Mouse (Mus musculus) erythroid progenitor cell, adult 5-6 weeks (primary cell): ENCODE measurements around the gene Oasl2. TPM values are rescaled to one million over a fixed set of nuclear protein-coding genes. Genes with fewer than 3 reads are reported as not detected.

Experiments used
- ATAC-seq: replicated peaks from 2 replicates; pipeline ENCODE4 v1.8.0; 2016; ENCODE audit warnings: moderate number of reproducible peaks, mild to moderate bottlenecking, moderate TSS enrichment, inconsistent platforms; ENCODE audit not compliant: poor library complexity, low FRiP score, severe bottlenecking
- total RNA-seq, 2 experiments: library from RNA; stranded (forward) in 1 of 2; stranded (reverse) in 1 of 2; fragments of 150-400 nt in 1 of 2; fragments of 186-747, 209-891 nt in 1 of 2; gene quantifications; 2 replicates each; pipeline versions ENCODE4 v1.2.3 to v1.2.4; 2015 to 2017; ENCODE audit warnings: low replicate concordance in 2 of 2

Gene Oasl2
- total RNA-seq, 2 experiments from 2014 or later = 4.5 to 14.7 TPM

- no peak for ATAC-seq
These were observed 53.1 kb downstream of the Oasl2 start for GRCm38 (mm10) chr5:114949812-114950211.

GRCm38 (mm10) chr5:114950669-114951068 lies 53.9 kb downstream of the Oasl2 start:
- no peak for ATAC-seq

GRCm38 (mm10) chr5:114951279-114951880 lies 54.6 kb downstream of the Oasl2 start:
- ATAC-seq = no peak

- no peak for ATAC-seq
These were observed 56.6 kb downstream of the Oasl2 start for GRCm38 (mm10) chr5:114953326-114953725.

GRCm38 (mm10) chr5:114958069-114958468 lies 61.3 kb downstream of the Oasl2 start:
- ATAC-seq = no peak

Other genes starting within 250 kb of the Oasl2 start
- gene Trpv4, start 238.5 kb upstream of the Oasl2 start, total RNA-seq (2015; ENCODE audit: low replicate concordance) = not detected in 2 replicates
- 1.5 TPM in 1 of 2 replicates, not detected in the other for gene Trpv4, start 238.5 kb upstream of the Oasl2 start, total RNA-seq (2017; ENCODE audit: low replicate concordance)
- 103 and 104 TPM in 2 replicates for gene Gltp, start 206.0 kb upstream of the Oasl2 start, total RNA-seq (2015; ENCODE audit: low replicate concordance)
- gene Gltp, start 206.0 kb upstream of the Oasl2 start, total RNA-seq (2017; ENCODE audit: low replicate concordance) = 42.0 and 54.4 TPM in 2 replicates
- gene Tchp, start 189.2 kb upstream of the Oasl2 start, total RNA-seq (2015; ENCODE audit: low replicate concordance) = 2.2 and 19.7 TPM in 2 replicates
- 12.5 and 23.8 TPM in 2 replicates for gene Tchp, start 189.2 kb upstream of the Oasl2 start, total RNA-seq (2017; ENCODE audit: low replicate concordance)
- gene Ankrd13a, start 122.3 kb upstream of the Oasl2 start, total RNA-seq (2015; ENCODE audit: low replicate concordance) = 113 and 121 TPM in 2 replicates
- gene Ankrd13a, start 122.3 kb upstream of the Oasl2 start, total RNA-seq (2017; ENCODE audit: low replicate concordance) = 124 and 147 TPM in 2 replicates
- 57.0 and 59.5 TPM in 2 replicates for gene Git2, start 121.4 kb upstream of the Oasl2 start, total RNA-seq (2015; ENCODE audit: low replicate concordance)
- 51.1 and 56.1 TPM in 2 replicates for gene Git2, start 121.4 kb upstream of the Oasl2 start, total RNA-seq (2017; ENCODE audit: low replicate concordance)
- gene 1500011B03Rik, start 73.5 kb upstream of the Oasl2 start, total RNA-seq (2015; ENCODE audit: low replicate concordance) = 11.7 and 11.9 TPM in 2 replicates
- 14.5 TPM in 1 of 2 replicates, not detected in the other for gene 1500011B03Rik, start 73.5 kb upstream of the Oasl2 start, total RNA-seq (2017; ENCODE audit: low replicate concordance)
- gene 4930519G04Rik, start 43.3 kb upstream of the Oasl2 start, total RNA-seq (2015; ENCODE audit: low replicate concordance) = not detected in 2 replicates
- not detected in 2 replicates for gene 4930519G04Rik, start 43.3 kb upstream of the Oasl2 start, total RNA-seq (2017; ENCODE audit: low replicate concordance)
- not detected in 2 replicates for gene Gm9936, start 38.3 kb upstream of the Oasl2 start, total RNA-seq (2015; ENCODE audit: low replicate concordance)
- gene Gm9936, start 38.3 kb upstream of the Oasl2 start, total RNA-seq (2017; ENCODE audit: low replicate concordance) = not detected in 2 replicates
- gene Oasl1, start 26.3 kb downstream of the Oasl2 start, total RNA-seq (2015; ENCODE audit: low replicate concordance) = 5.4 and 9.4 TPM in 2 replicates
- gene Oasl1, start 26.3 kb downstream of the Oasl2 start, total RNA-seq (2017; ENCODE audit: low replicate concordance) = 7.2 and 20.0 TPM in 2 replicates
- 2.5 and 5.4 TPM in 2 replicates for gene 2210016L21Rik, start 45.2 kb downstream of the Oasl2 start, total RNA-seq (2015; ENCODE audit: low replicate concordance)
- gene 2210016L21Rik, start 45.2 kb downstream of the Oasl2 start, total RNA-seq (2017; ENCODE audit: low replicate concordance) = 1.4 and 4.3 TPM in 2 replicates
- gene Hnf1a, start 74.2 kb downstream of the Oasl2 start, total RNA-seq (2015; ENCODE audit: low replicate concordance) = not detected in 2 replicates
- not detected in 2 replicates for gene Hnf1a, start 74.2 kb downstream of the Oasl2 start, total RNA-seq (2017; ENCODE audit: low replicate concordance)
- 69.2 and 99.5 TPM in 2 replicates for gene Sppl3, start 114.2 kb downstream of the Oasl2 start, total RNA-seq (2015; ENCODE audit: low replicate concordance)
- 73.7 and 92.4 TPM in 2 replicates for gene Sppl3, start 114.2 kb downstream of the Oasl2 start, total RNA-seq (2017; ENCODE audit: low replicate concordance)
- gene Gm10401, start 201.4 kb downstream of the Oasl2 start, total RNA-seq (2015; ENCODE audit: low replicate concordance) = not detected in 2 replicates
- 1.2 and 5.8 TPM in 2 replicates for gene Gm10401, start 201.4 kb downstream of the Oasl2 start, total RNA-seq (2017; ENCODE audit: low replicate concordance)
- gene Acads, start 222.4 kb downstream of the Oasl2 start, total RNA-seq (2015; ENCODE audit: low replicate concordance) = 4.2 and 20.2 TPM in 2 replicates
- 2.4 and 8.0 TPM in 2 replicates for gene Acads, start 222.4 kb downstream of the Oasl2 start, total RNA-seq (2017; ENCODE audit: low replicate concordance)
- 5.4 and 5.9 TPM in 2 replicates for gene Unc119b, start 238.0 kb downstream of the Oasl2 start, total RNA-seq (2015; ENCODE audit: low replicate concordance)
- gene Unc119b, start 238.0 kb downstream of the Oasl2 start, total RNA-seq (2017; ENCODE audit: low replicate concordance) = 5.4 and 6.8 TPM in 2 replicates